Mouse (Mus musculus): ENCODE data around the gene Olfr120.
"Not testable (repeated sequence)": the region's sequence is repeated elsewhere in the genome, so short reads cannot be mapped to it uniquely, and the experiment has no call there.

The Olfr120 gene

DNA sequence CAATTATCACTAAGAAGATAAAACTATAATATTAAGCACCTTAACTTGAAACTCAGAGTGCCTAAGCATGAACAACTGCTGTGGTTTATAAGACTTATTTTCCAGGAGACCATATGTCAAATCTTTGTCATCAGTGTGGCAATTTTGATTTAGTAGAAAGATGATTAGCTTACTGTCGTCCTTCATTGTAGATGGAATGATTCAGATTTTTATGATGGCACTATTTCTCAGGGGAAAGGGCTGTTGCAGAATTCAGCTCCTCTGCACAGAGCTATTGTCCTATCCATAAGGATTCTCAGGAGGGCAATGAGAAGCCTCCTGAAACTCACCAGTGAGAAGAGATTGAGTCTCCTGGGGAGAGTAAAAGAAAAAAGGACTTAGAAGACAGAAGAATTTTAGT lies at the start of gene Olfr120:
Olfr120 (plus strand) TSS at position 301 of the 400 bp plus-strand sequence.
- no peak for DNase-seq (ENCODE audit: low spot score in 2 of 2)

DNA sequence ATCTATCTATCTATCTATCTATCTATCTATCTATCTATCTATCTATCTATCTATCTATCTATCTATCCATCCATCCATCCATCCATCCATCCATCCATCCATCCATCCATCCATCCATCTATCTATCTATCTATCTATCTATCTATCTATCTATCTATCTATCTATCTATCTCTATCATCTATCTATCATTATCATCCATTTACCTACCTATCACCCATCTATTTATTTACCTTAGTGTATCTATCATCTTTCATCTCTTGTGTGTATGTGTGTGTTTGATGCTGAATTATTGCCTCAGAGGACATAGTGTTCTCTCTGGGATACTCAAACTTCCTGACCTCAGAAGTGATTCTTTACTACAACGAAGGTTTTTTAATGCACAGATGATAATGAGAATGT lies 25.3 kb upstream of the Olfr120 start, which contains the start of gene Olfr119:
Olfr119 (plus strand) TSS at position 301 of the 400 bp plus-strand sequence.
- DNase-seq (ENCODE audit: low spot score in 2 of 2), result not testable (repeated sequence)

DNA sequence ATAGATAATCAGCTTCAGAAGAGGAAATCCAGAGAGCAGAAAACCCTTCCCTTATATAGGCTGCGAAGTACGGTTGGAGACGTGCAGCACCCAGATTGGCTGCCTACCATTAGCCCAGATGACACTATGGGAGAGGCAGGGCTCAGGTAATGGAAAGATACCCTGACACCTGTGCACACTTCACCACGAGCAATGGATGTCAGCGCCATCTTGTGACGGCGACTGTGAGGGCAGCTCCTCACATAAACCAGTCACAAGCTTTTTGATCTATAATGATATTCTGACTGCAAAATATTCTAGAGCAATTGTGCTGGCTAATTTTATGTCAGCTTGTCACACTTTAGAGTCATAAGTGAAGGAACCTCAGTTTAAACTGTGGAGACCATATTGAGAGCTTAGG lies 16.5 kb downstream of the Olfr120 start:
- no peak for DNase-seq (ENCODE audit: low spot score in 2 of 2)

DNA sequence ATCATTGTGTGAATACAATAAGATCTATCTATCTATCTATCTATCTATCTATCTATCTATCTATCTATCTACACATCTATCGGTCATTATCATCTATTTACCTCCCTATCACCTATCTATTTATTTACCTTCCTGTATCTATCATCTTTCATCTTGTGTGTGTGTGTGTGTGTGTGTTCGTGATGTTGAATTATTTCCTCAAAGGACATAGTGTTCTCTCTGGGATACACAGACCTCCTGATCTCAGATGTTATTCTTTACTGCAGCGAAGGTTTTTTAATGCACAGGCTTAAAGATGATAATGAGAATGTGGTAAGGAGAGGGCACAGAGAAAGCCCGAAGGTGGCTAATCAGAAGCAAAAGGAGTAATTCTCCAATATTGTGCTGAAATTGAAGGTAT lies 46.7 kb downstream of the Olfr120 start, which contains the start of gene Olfr122:
Olfr122 (plus strand) TSS at position 301 of the 400 bp plus-strand sequence.
- no peak for DNase-seq (ENCODE audit: low spot score in 2 of 2)

Measured in left cerebral cortex, adult 9 months (tissue).